Mouse (Mus musculus) forebrain, postnatal 0 days (tissue): ENCODE data around the gene Rab3il1. TPM values are rescaled to one million over a fixed set of nuclear protein-coding genes. Genes with fewer than 3 reads are reported as not detected.

Source experiments
- ATAC-seq: fragments of 200-750 bp; cut with Nextera tagmentation; 2 replicates; pipeline ENCODE4 v1.8.0; 2017; ENCODE audit warnings: mild to moderate bottlenecking, moderate library complexity
- DNase-seq: peaks from one replicate; pipeline ENCODE4 v3.0.0-alpha.2; 2015
- H3K27ac ChIP-seq: fragments of 300-500 bp; sonication (generic); 2 replicates; pipeline ENCODE4 v1.5.1; 2014; ENCODE audit warnings: low read depth, mild to moderate bottlenecking, antibody characterized with exemption, low read length, moderate library complexity, mixed read lengths
- H3K27me3 ChIP-seq: fragments of 300-500 bp; sonication (generic); 2 replicates; pipeline ENCODE4 v1.6.1; 2014; ENCODE audit warnings: mild to moderate bottlenecking, low read length, mixed read lengths; ENCODE audit not compliant: insufficient read depth
- H3K36me3 ChIP-seq: fragments of 300-500 bp; sonication (generic); 2 replicates; pipeline ENCODE4 v1.6.1; 2014; ENCODE audit warnings: mild to moderate bottlenecking, moderate library complexity; ENCODE audit not compliant: insufficient read depth
- H3K4me1 ChIP-seq: fragments of 300-500 bp; sonication (generic); 2 replicates; pipeline ENCODE4 v1.6.1; 2014; ENCODE audit warnings: antibody characterized with exemption; ENCODE audit not compliant: insufficient read depth
- H3K4me2 ChIP-seq: fragments of 300-500 bp; sonication (generic); 2 replicates; pipeline ENCODE4 v1.6.1; 2014; ENCODE audit warnings: low read depth, mild to moderate bottlenecking, moderate library complexity
- H3K4me3 ChIP-seq: fragments of 300-500 bp; sonication (generic); 2 replicates; pipeline ENCODE4 v1.5.1; 2014; ENCODE audit warnings: low read depth, low read length, mixed read lengths
- H3K9ac ChIP-seq: fragments of 300-500 bp; sonication (generic); 2 replicates; pipeline ENCODE4 v1.6.1; 2014; ENCODE audit warnings: mild to moderate bottlenecking
- H3K9me3 ChIP-seq: fragments of 300-500 bp; sonication (generic); 2 replicates; pipeline ENCODE4 v1.6.1; 2016; ENCODE audit warnings: low read length
- CTCF ChIP-seq: sonication (generic); IDR thresholded peaks from 2 replicates; pipeline ENCODE4 v1.5.1; 2016; ENCODE audit warnings: antibody characterized with exemption, control low read depth, low read depth
- WGBS: fragments of 180-500 bp; shearing (Covaris S2); extraction: QIAGEN DNeasy Blood & Tissue Kit; methylation state at CpG from one replicate; pipeline ENCODE4 v1.1.7; 2014; 5-methylcytosine and 5-hydroxymethylcytosine counted together
- polyA plus RNA-seq: library from polyadenylated mRNA; unstranded; fragments of >200 nt; fragmentation: Nextera tagmentation; extraction: Ambion mirVana; gene quantifications from 2 replicates; pipeline ENCODE4 v1.2.1, GENCODE M21; 2015
- total RNA-seq: library from RNA; depleted of rRNA; stranded (reverse); fragments of >200 nt; gene quantifications from 2 replicates; pipeline ENCODE4 v1.2.3, GENCODE M21; 2014

The Rab3il1 gene
- total and polyA plus RNA-seq, 2 experiments from 2014 or later, result 19.9 to 20.0 TPM

DNA sequence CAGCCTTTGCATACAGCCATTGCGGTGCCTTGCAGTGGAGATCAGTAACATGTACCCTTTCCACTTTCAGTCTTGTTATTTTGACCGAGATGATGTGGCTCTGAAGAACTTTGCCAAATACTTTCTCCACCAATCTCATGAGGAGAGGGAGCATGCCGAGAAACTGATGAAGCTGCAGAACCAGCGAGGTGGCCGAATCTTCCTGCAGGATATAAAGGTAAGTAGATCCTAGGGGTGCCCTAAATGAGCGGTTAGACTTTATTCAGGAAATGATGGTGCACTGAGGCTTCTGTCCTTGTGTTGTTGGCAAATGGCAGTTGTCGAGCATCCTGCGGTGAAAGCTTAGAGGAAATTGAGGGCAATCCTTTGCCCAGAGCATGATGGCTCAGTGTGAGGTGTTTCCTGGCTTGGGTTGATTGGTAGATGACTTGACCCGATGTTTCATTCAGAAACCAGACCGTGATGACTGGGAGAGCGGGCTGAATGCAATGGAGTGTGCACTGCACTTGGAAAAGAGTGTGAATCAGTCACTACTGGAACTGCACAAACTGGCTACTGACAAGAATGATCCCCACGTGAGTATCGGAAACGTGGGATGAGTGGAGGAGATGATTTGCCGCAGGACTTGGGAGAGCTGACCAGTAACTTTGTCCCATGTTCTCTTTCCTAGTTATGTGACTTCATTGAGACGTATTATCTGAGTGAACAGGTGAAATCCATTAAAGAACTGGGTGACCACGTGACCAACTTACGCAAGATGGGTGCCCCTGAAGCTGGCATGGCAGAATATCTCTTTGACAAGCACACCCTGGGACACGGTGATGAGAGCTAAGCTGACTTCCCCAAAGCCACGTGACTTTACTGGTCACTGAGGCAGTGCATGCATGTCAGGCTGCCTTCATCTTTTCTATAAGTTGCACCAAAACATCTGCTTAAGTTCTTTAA is 17.1 kb upstream of the Rab3il1 start:
- no peaks in the 10 kb centered on the region for H3K9me3 ChIP-seq
- H3K27me3 ChIP-seq, result no peaks in the 10 kb centered on the region
- ATAC-seq, result no peak
- peaks cover 14% of the 10 kb centered on the region for H3K36me3 ChIP-seq
- WGBS, result 92% methylated on average over 20 of the region's 20 CpGs
- DNase-seq, result no peak
- H3K27ac ChIP-seq, result no peak overlapping the region
- peak overlapping the region; percentile 72 for H3K4me2 ChIP-seq
- H3K4me1 ChIP-seq, result peaks cover 17% of the 10 kb centered on the region
- H3K9ac ChIP-seq, result 0 out of 2 replicates have a peak overlapping the region, but pooled peaks have one; percentile 88
- no peak for TF ChIP-seq CTCF
- peak overlapping the region; percentile 89; the same call in 1 of the 2 replicates for H3K4me3 ChIP-seq

DNA sequence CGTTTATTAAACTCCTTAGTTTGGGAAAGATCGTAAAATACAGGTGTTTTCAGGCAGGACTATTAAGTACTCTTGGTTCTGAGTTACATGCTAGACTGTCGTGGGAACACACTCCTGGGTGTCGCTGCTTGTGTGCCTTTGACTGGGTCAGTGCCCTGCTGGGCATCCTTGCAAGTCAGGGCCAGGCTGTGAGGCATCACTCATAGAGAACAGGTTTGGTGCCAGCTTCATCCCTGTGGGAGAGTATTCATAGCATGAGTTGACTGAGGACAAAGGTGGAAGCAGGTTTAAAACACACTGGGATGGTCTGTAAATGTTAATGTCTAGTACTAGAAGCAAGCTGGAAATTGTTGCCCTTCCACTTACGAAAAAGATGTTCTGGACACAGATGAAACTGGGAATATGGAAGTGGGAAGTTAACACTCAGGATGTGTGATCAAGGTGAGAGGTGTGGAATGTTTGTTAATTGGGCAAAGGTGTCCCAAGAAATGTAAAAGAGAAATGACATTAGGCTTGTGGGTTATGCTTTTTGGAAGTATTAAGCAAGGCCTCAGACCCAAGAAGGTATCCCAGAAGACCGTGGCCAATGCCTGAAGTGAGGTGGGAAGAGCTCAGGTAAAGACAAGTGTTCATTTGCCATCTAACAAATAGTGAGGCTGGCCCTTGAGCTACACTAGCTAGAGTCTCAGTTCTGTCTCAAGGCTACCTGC is 16.1 kb upstream of the Rab3il1 start:
- H3K4me2 ChIP-seq, result no peak overlapping the region
- no peaks in the 10 kb centered on the region for H3K27me3 ChIP-seq
- no peak overlapping the region for H3K27ac ChIP-seq
- WGBS, result 93% methylated on average over 6 of the region's 6 CpGs
- H3K4me1 ChIP-seq, result peaks cover 13% of the 10 kb centered on the region; the same call in 1 of the 2 replicates
- H3K36me3 ChIP-seq, result peaks cover 14% of the 10 kb centered on the region
- no peak overlapping the region for H3K4me3 ChIP-seq
- no peaks in the 10 kb centered on the region for H3K9me3 ChIP-seq
- TF ChIP-seq CTCF, result no peak
- no peak overlapping the region for H3K9ac ChIP-seq
- DNase-seq (no peak), ATAC-seq (no peak)

DNA sequence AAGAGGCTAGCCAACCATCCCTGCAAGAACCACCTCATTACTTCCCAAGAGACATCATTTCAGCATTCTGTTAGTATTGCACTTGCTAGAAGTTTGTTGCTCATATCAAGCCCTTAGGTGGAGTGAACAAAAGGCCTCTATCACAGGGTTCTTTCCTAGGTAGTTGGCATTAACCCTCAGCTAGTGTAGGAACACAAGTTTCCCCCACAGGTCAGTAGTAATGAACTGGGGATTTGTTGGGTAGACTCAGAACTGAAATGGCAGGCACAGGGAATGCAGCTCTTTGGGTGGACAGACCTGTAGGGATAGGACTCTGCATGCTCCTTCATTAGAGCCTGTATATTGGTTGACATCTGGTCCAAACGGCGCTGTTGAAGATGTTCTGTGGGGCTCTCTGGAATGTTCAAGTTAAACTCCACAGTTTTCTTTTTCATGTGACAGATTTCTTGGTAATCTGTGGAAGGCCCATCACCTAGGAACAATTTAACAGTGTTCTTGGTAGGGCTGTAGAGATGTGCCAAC is 15.5 kb upstream of the Rab3il1 start:
- Histone ChIP-seq H3K27me3 (no peaks in the 10 kb centered on the region), H3K36me3 (peaks cover 14% of the 10 kb centered on the region), H3K4me3 (no peak overlapping the region), H3K4me1 (peaks cover 13% of the 10 kb centered on the region; the same call in 1 of the 2 replicates), H3K9me3 (no peaks in the 10 kb centered on the region), H3K4me2 (no peak overlapping the region), H3K9ac (no peak overlapping the region), H3K27ac (no peak overlapping the region)
- ATAC-seq (no peak), DNase-seq (no peak)
- WGBS, result 94% methylated on average over 2 of the region's 2 CpGs
- no peak for TF ChIP-seq CTCF

DNA sequence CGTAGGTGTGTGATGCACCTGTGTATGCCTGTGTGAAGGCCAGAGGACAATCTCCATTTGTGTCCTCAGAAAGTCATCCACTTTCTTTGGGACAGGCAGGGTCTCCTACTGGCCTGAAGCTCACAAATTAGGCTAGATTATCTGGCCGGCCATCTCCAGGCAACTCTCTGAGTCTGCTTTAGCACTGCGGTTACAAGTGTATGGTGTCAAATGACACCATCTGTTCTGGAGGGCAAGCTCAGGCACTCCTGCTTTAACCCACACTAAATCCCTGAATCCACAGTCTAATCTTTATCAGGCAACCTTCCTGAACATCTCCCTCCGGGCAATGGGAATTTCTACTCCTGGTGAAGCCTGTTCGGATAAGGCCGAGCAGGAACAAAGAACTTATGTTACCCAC is 14.3 kb upstream of the Rab3il1 start:
- Histone ChIP-seq H3K27ac (no peak overlapping the region), H3K4me1 (peaks cover 7% of the 10 kb centered on the region; the same call in 1 of the 2 replicates), H3K9ac (no peak overlapping the region), H3K27me3 (no peaks in the 10 kb centered on the region), H3K4me3 (no peak overlapping the region), H3K4me2 (no peak overlapping the region), H3K36me3 (peaks cover 14% of the 10 kb centered on the region), H3K9me3 (no peaks in the 10 kb centered on the region)
- no peak for TF ChIP-seq CTCF
- WGBS, result 64% methylated on average over 6 of the region's 6 CpGs
- DNase-seq (no peak), ATAC-seq (no peak)

DNA sequence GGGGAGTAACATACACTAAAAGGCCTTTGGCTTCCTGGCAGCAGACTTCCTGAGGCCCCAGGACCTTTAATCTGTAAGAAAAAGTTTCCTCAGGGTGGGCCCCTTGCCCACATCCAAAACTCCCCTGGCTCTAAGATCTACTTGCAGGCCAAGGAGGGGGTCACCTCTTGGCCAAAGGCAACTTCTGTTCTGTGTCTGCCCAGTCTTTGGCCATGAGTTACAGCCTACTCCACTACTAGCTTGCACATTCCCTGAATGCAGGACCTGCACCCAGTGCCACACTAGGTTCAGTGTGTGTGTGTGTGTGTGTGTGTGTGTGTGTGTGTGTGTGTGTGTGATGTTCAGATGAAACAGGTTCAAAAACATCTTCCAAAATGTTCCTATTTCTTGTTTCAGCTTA is 13.9 kb upstream of the Rab3il1 start:
- DNase-seq, result no peak
- Histone ChIP-seq H3K27ac (no peak overlapping the region), H3K36me3 (peaks cover 14% of the 10 kb centered on the region), H3K4me3 (no peak overlapping the region), H3K9ac (no peak overlapping the region), H3K4me1 (peaks cover 7% of the 10 kb centered on the region; the same call in 1 of the 2 replicates), H3K9me3 (no peaks in the 10 kb centered on the region), H3K4me2 (no peak overlapping the region), H3K27me3 (no peaks in the 10 kb centered on the region)
- no peak for ATAC-seq
- no peak for TF ChIP-seq CTCF

DNA sequence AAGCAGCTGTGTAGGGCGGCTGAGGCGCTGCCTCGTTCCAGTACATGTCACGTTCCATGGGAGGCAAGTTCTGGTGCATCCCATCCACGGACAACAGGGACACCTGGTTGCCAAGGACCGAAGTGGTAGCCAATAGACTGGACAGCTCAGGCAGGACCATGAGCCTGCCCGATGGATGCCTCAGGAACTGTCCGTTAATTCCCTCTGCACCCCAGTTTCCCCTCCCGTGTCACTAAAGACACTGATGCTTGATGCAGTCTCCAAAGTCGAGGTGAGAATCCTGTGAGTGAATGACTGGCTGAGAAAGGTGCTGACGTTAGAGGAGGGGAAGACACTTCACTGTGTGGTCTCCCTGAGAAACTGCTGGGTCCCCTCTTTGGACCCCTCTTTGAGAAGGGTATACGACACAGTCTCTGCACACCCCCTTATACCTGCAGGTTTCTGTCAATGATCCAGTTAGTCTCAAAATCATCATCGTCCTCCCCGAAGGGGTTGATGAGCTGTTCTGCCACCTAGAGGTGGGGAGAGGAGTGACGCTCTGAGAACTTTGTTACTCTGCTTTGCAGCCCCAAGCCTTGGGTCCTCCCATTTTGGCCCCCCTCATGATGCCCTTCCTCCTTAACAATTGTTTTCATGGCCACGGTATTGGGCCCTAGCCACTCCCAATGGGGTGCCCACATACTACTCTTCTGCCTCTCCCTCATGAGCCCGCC is 12.1 kb upstream of the Rab3il1 start:
- Histone ChIP-seq H3K27me3 (no peaks in the 10 kb centered on the region), H3K4me2 (no peak overlapping the region), H3K36me3 (peaks cover 14% of the 10 kb centered on the region), H3K9me3 (no peaks in the 10 kb centered on the region), H3K9ac (no peak overlapping the region), H3K4me3 (no peak overlapping the region), H3K4me1 (no peaks in the 10 kb centered on the region), H3K27ac (no peak overlapping the region)
- ATAC-seq (no peak), DNase-seq (no peak)
- WGBS, result 60% methylated on average over 17 of the region's 17 CpGs
- TF ChIP-seq CTCF, result peak; percentile 62
